Mouse (Mus musculus) heart, embryonic 16.5 days (tissue): ENCODE data around the gene Fam71f1. TPM values are rescaled to one million over a fixed set of nuclear protein-coding genes. Genes with fewer than 3 reads are reported as not detected.

Experiments used
- ATAC-seq: fragments of 200-750 bp; cut with Nextera tagmentation; replicated peaks from 2 replicates; pipeline ENCODE4 v1.8.0; 2017; ENCODE audit warnings: moderate number of reproducible peaks; ENCODE audit not compliant: insufficient read depth, low FRiP score; ENCODE audit errors: extremely low read depth
- H3K27ac ChIP-seq: fragments of 300-500 bp; sonication (generic); 2 replicates; pipeline ENCODE4 v1.5.1; 2014; ENCODE audit warnings: mild to moderate bottlenecking, low read length, control low read depth, moderate library complexity
- H3K27me3 ChIP-seq: fragments of 300-500 bp; sonication (generic); 2 replicates; pipeline ENCODE4 v1.6.1; 2014; ENCODE audit warnings: low read length, mixed read lengths; ENCODE audit not compliant: control insufficient read depth, insufficient read depth
- H3K36me3 ChIP-seq: fragments of 300-500 bp; sonication (generic); 2 replicates; pipeline ENCODE4 v1.6.1; 2014; ENCODE audit not compliant: control insufficient read depth, insufficient read depth
- H3K4me1 ChIP-seq: fragments of 300-500 bp; sonication (generic); 2 replicates; pipeline ENCODE4 v1.6.1; 2014; ENCODE audit warnings: low read length, mixed read lengths; ENCODE audit not compliant: control insufficient read depth, insufficient read depth
- H3K4me2 ChIP-seq: fragments of 300-500 bp; sonication (generic); 2 replicates; pipeline ENCODE4 v1.6.1; 2014; ENCODE audit warnings: low read depth, mild to moderate bottlenecking, control low read depth, low read length
- H3K4me3 ChIP-seq: fragments of 300-500 bp; sonication (generic); 2 replicates; pipeline ENCODE4 v1.5.1; 2014; ENCODE audit warnings: mild to moderate bottlenecking, control low read depth, low read length
- H3K9ac ChIP-seq: fragments of 300-500 bp; sonication (generic); 2 replicates; pipeline ENCODE4 v1.6.1; 2014; ENCODE audit warnings: low read length, control low read depth
- H3K9me3 ChIP-seq: fragments of 300-500 bp; sonication (generic); replicated peaks from 2 replicates; pipeline ENCODE4 v1.6.1; 2016; ENCODE audit warnings: low read length; ENCODE audit not compliant: control insufficient read depth
- WGBS: fragments of 180-500 bp; shearing (Covaris S2); extraction: QIAGEN DNeasy Blood & Tissue Kit; methylation state at CpG from one replicate; pipeline ENCODE4 v1.1.7; 2014; 5-methylcytosine and 5-hydroxymethylcytosine counted together
- polyA plus RNA-seq: library from polyadenylated mRNA; unstranded; fragments of >200 nt; fragmentation: Nextera tagmentation; extraction: Ambion mirVana; gene quantifications from 2 replicates; pipeline ENCODE4 v1.2.1, GENCODE M21; 2015

Fam71f1 gene
- polyA plus RNA-seq, 1 experiment from 2014 or later, result not detected

- Histone ChIP-seq H3K4me3 (no peak overlapping the region), H3K4me1 (no peaks in the 10 kb centered on the region), H3K27me3 (no peaks in the 10 kb centered on the region), H3K4me2 (no peak overlapping the region), H3K9ac (no peak overlapping the region), H3K9me3 (no peaks in the 10 kb centered on the region), H3K36me3 (no peaks in the 10 kb centered on the region), H3K27ac (no peak overlapping the region)
- 40% methylated on average over 6 of the region's 6 CpGs for WGBS
- ATAC-seq, result no peak
These were observed 31.5 kb upstream of the Fam71f1 start for GRCm38 (mm10) chr6:29287481-29287880.

GRCm38 (mm10) chr6:29287944-29288343 is 31.0 kb upstream of the Fam71f1 start:
- Histone ChIP-seq H3K9ac (no peak overlapping the region), H3K4me1 (no peaks in the 10 kb centered on the region), H3K4me2 (no peak overlapping the region), H3K9me3 (no peaks in the 10 kb centered on the region), H3K36me3 (no peaks in the 10 kb centered on the region), H3K27me3 (no peaks in the 10 kb centered on the region), H3K4me3 (no peak overlapping the region), H3K27ac (no peak overlapping the region)
- ATAC-seq, result no peak
- WGBS, result 59% methylated on average over 5 of the region's 5 CpGs

GRCm38 (mm10) chr6:29288651-29289050 is 30.3 kb upstream of the Fam71f1 start:
- no peak overlapping the region for H3K4me3 ChIP-seq
- no peak overlapping the region for H3K9ac ChIP-seq
- ATAC-seq, result no peak
- H3K9me3 ChIP-seq, result no peaks in the 10 kb centered on the region
- no peak overlapping the region for H3K4me2 ChIP-seq
- H3K36me3 ChIP-seq, result no peaks in the 10 kb centered on the region
- 65% methylated on average over 6 of the region's 6 CpGs for WGBS
- no peaks in the 10 kb centered on the region for H3K4me1 ChIP-seq
- H3K27ac ChIP-seq, result no peak overlapping the region
- H3K27me3 ChIP-seq, result no peaks in the 10 kb centered on the region

GRCm38 (mm10) chr6:29299112-29299511 is 19.8 kb upstream of the Fam71f1 start:
- no peak for ATAC-seq
- 53% methylated on average over 2 of the region's 2 CpGs for WGBS

GRCm38 (mm10) chr6:29303251-29303650 is 15.7 kb upstream of the Fam71f1 start:
- H3K4me1 ChIP-seq, result no peaks in the 10 kb centered on the region
- no peaks in the 10 kb centered on the region for H3K27me3 ChIP-seq
- ATAC-seq, result no peak
- H3K4me3 ChIP-seq, result no peak overlapping the region
- H3K27ac ChIP-seq, result no peak overlapping the region
- H3K9ac ChIP-seq, result no peak overlapping the region
- no peaks in the 10 kb centered on the region for H3K36me3 ChIP-seq
- peaks cover 2% of the 10 kb centered on the region; the same call in 1 of the 2 replicates for H3K9me3 ChIP-seq
- H3K4me2 ChIP-seq, result no peak overlapping the region

More at GRCm38 (mm10) chr6:29299112-29299511, 19.8 kb upstream of the Fam71f1 start:
- no peak overlapping the region for H3K27ac ChIP-seq
- H3K27me3 ChIP-seq, result no peaks in the 10 kb centered on the region
- no peaks in the 10 kb centered on the region for H3K36me3 ChIP-seq
- no peaks in the 10 kb centered on the region for H3K4me1 ChIP-seq
- 0 out of 2 replicates have a peak, but pooled peaks cover 2% of the 10 kb centered on the region for H3K9me3 ChIP-seq
- H3K4me2 ChIP-seq, result no peak overlapping the region
- H3K4me3 ChIP-seq, result no peak overlapping the region
- H3K9ac ChIP-seq, result no peak overlapping the region

GRCm38 (mm10) chr6:29303726-29304125 is 15.2 kb upstream of the Fam71f1 start:
- WGBS, result 50% methylated on average over 4 of the region's 5 CpGs
- no peak for ATAC-seq
- no peak overlapping the region for H3K4me2 ChIP-seq
- no peaks in the 10 kb centered on the region for H3K27me3 ChIP-seq
- H3K9me3 ChIP-seq, result peaks cover 2% of the 10 kb centered on the region; the same call in 1 of the 2 replicates
- no peak overlapping the region for H3K4me3 ChIP-seq
- H3K36me3 ChIP-seq, result no peaks in the 10 kb centered on the region
- H3K9ac ChIP-seq, result no peak overlapping the region
- no peaks in the 10 kb centered on the region for H3K4me1 ChIP-seq
- H3K27ac ChIP-seq, result no peak overlapping the region

GRCm38 (mm10) chr6:29305462-29305861 is 13.5 kb upstream of the Fam71f1 start:
- Histone ChIP-seq H3K27me3 (no peaks in the 10 kb centered on the region), H3K36me3 (no peaks in the 10 kb centered on the region), H3K4me1 (no peaks in the 10 kb centered on the region), H3K9ac (no peak overlapping the region), H3K4me3 (no peak overlapping the region), H3K9me3 (peaks cover 3% of the 10 kb centered on the region), H3K27ac (no peak overlapping the region), H3K4me2 (no peak overlapping the region)
- 86% methylated on average over 4 of the region's 4 CpGs for WGBS
- ATAC-seq, result no peak

GRCm38 (mm10) chr6:29308846-29309605 is 9.9 kb upstream of the Fam71f1 start:
- Histone ChIP-seq H3K4me1 (no peaks in the 10 kb centered on the region), H3K9me3 (peaks cover 3% of the 10 kb centered on the region), H3K4me2 (no peak overlapping the region), H3K36me3 (no peaks in the 10 kb centered on the region), H3K27ac (no peak overlapping the region), H3K4me3 (no peak overlapping the region), H3K9ac (no peak overlapping the region), H3K27me3 (no peaks in the 10 kb centered on the region)
- 84% methylated on average over 16 of the region's 16 CpGs for WGBS
- ATAC-seq, result no peak

GRCm38 (mm10) chr6:29313690-29314202 is 5.2 kb upstream of the Fam71f1 start:
- no peak overlapping the region for H3K4me2 ChIP-seq
- ATAC-seq, result no peak
- peaks cover 3% of the 10 kb centered on the region; the same call in 1 of the 2 replicates for H3K9me3 ChIP-seq
- no peaks in the 10 kb centered on the region for H3K27me3 ChIP-seq
- WGBS, result 61% methylated on average over 14 of the region's 14 CpGs
- no peak overlapping the region for H3K4me3 ChIP-seq
- H3K4me1 ChIP-seq, result no peaks in the 10 kb centered on the region
- H3K27ac ChIP-seq, result no peak overlapping the region
- H3K36me3 ChIP-seq, result no peaks in the 10 kb centered on the region
- no peak overlapping the region for H3K9ac ChIP-seq
